Mouse (Mus musculus): ENCODE data around the gene Ciart.

DNA sequence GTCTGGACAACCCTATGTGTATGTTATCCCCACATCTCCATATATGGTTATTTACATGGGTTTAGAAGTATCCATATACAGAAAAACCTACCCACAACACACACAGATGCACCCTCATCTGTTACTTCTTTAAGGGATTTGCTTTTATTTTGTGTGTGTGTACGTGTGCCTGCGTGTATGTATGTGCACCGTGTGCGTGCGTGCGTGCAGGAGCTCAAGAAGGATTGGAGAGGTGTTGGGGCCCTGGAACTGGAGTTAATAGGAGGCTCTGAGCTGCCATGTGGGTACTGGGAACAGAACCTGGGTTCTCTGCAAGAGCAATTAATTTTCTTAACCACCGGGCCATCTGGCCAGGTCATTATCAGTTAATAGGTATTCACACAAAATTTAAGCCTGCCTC is 10.0 kb downstream of the Ciart start:
- TF ChIP-seq CTCF (IDR thresholded peaks at IDR 0.05; ENCODE audit: low read depth, low read length) (no peak), POLR2A (IDR thresholded peaks at IDR 0.05; ENCODE audit: borderline replicate concordance, low read depth, low read length) (no peak)
